Mouse (Mus musculus) embryonic facial prominence, embryonic 15.5 days (tissue): ENCODE data around the gene Kcnq5. TPM values are rescaled to one million over a fixed set of nuclear protein-coding genes. Genes with fewer than 3 reads are reported as not detected.
"Not testable (repeated sequence)": the region's sequence is repeated elsewhere in the genome, so short reads cannot be mapped to it uniquely, and the experiment has no call there.

Experiments
- ATAC-seq: fragments of 200-750 bp; cut with Nextera tagmentation; 2 replicates; pipeline ENCODE4 v1.8.0; 2017; ENCODE audit warnings: low read depth, moderate TSS enrichment; ENCODE audit not compliant: insufficient number of reproducible peaks, low FRiP score, low TSS enrichment
- H3K27ac ChIP-seq: fragments of 300-500 bp; sonication (generic); replicated peaks from 2 replicates; pipeline ENCODE4 v1.5.1; 2015; ENCODE audit warnings: mild to moderate bottlenecking, inconsistent platforms
- H3K27me3 ChIP-seq: fragments of 300-500 bp; sonication (generic); 2 replicates; pipeline ENCODE4 v1.6.1; 2015; ENCODE audit warnings: inconsistent platforms
- H3K36me3 ChIP-seq: fragments of 300-500 bp; sonication (generic); 2 replicates; pipeline ENCODE4 v1.6.1; 2015; ENCODE audit warnings: mild to moderate bottlenecking, inconsistent platforms
- H3K4me1 ChIP-seq: fragments of 300-500 bp; sonication (generic); 2 replicates; pipeline ENCODE4 v1.6.1; 2015; ENCODE audit warnings: inconsistent platforms
- H3K4me2 ChIP-seq: fragments of 300-500 bp; sonication (generic); replicated peaks from 2 replicates; pipeline ENCODE4 v1.6.1; 2015; ENCODE audit warnings: mild to moderate bottlenecking, inconsistent platforms
- H3K4me3 ChIP-seq: fragments of 300-500 bp; sonication (generic); replicated peaks from 2 replicates; pipeline ENCODE4 v1.5.1; 2015; ENCODE audit warnings: mild to moderate bottlenecking, inconsistent platforms
- H3K9ac ChIP-seq: fragments of 300-500 bp; sonication (generic); 2 replicates; pipeline ENCODE4 v1.6.1; 2015; ENCODE audit warnings: inconsistent platforms
- H3K9me3 ChIP-seq: fragments of 300-500 bp; sonication (generic); replicated peaks from 2 replicates; pipeline ENCODE4 v1.6.1; 2016; ENCODE audit warnings: inconsistent platforms
- WGBS: fragments of 180-500 bp; shearing (Covaris S2); methylation state at CpG from one replicate; pipeline ENCODE4 v1.1.7; 2015; 5-methylcytosine and 5-hydroxymethylcytosine counted together
- polyA plus RNA-seq: library from polyadenylated mRNA; unstranded; fragments of >200 nt; fragmentation: Nextera tagmentation; extraction: Ambion mirVana; gene quantifications from 2 replicates; pipeline ENCODE4 v1.2.1, GENCODE M21; 2015

Kcnq5 gene
- polyA plus RNA-seq, 1 experiment from 2014 or later: 1.8 TPM

DNA sequence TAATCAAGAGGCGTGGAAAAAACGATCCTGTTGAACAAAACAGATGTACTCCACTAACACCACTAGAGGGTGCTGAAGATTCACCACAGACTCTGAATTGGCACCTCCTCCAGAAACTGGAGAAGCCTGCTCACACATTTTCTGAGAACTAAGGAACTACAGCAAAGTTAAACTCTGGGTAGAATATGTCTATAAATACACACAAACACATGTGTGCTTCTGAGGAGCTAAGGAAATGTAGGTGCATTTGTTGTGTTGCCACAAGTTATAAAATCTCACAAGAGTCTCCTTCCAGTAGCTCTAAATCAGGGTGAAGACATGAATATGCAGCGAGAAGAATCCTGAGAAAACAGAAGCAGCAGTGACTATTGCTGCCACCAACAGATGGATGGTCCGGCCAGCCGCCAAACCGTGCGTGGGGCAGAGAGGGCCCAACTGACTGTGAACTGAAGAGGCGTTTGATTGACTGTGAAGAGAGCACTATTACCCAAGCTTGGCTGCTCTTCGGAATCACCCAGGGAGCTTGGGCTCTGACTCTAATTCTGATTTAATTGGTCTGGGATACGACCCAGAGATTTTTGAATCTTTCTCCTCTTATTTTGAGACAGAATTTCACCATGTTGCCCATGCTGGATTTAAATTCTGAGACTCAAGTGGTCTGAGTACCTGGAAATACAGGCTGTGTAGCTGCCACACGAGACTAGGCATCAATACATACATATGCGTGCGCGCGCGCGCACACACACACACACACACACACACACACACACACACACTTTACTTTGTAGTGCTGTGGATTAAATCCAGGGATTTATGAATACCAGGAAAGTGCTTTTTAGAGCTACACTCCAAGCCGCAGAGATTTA, 550.2 kb downstream of the Kcnq5 start:
- WGBS: 50% methylated on average over 18 of the region's 18 CpGs
- Histone ChIP-seq H3K4me1 (peaks cover 7% of the 10 kb centered on the region; the same call in 1 of the 2 replicates), H3K36me3 (no peaks in the 10 kb centered on the region), H3K27me3 (no peaks in the 10 kb centered on the region), H3K9me3 (no peaks in the 10 kb centered on the region), H3K4me2 (0 out of 2 replicates have a peak overlapping the region, but pooled peaks have one; percentile 15), H3K27ac (no peak overlapping the region), H3K9ac (no peak overlapping the region), H3K4me3 (no peak overlapping the region)
- no peak for ATAC-seq

DNA sequence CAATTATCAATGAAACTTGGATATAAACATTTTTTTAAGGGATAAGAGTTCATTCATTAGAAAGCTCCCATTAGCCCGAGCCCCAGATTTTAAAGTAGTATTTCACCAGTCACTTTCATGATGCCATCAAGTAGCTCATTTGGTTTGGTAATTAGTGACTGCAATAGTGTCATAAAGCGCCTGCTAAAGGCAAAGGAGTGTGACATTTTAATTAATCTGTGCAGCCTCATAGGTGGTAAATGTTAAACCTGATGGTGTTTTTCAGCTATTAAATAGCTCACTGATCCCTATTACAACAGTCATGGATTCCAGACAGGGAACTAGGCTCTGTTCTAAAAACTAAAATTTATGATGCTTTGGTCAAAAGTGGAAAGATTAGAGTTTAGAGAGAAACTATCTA, 554.5 kb downstream of the Kcnq5 start:
- WGBS: 76% methylated on average over 2 of the region's 2 CpGs
- Histone ChIP-seq H3K27me3 (no peaks in the 10 kb centered on the region), H3K4me1 (peaks cover 7% of the 10 kb centered on the region; the same call in 1 of the 2 replicates), H3K4me3 (no peak overlapping the region), H3K4me2 (no peak overlapping the region), H3K36me3 (no peaks in the 10 kb centered on the region), H3K9ac (no peak overlapping the region), H3K27ac (no peak overlapping the region), H3K9me3 (no peaks in the 10 kb centered on the region)
- no peak for ATAC-seq

DNA sequence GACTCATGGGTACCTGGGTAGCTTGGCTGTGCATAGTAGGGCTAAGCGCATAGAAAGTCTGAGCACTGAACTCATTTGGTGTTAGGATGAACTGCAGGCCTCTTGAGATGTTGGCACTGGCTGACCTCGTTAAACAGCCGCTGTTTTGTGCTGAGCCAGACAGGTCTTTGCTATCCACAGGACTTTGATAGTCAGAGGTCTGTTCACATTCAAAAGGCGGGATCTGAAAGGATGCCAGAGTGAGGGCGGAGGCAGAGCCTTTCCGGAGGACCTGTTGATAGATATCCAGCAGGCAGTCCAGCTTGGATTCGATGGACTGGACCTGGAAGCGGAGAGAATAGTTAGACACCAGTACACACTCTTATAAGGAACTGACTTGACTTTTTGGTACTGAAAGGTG, 558.9 kb downstream of the Kcnq5 start:
- ATAC-seq: no peak
- 83% methylated on average over 8 of the region's 8 CpGs for WGBS
- H3K27ac ChIP-seq: no peak overlapping the region

DNA sequence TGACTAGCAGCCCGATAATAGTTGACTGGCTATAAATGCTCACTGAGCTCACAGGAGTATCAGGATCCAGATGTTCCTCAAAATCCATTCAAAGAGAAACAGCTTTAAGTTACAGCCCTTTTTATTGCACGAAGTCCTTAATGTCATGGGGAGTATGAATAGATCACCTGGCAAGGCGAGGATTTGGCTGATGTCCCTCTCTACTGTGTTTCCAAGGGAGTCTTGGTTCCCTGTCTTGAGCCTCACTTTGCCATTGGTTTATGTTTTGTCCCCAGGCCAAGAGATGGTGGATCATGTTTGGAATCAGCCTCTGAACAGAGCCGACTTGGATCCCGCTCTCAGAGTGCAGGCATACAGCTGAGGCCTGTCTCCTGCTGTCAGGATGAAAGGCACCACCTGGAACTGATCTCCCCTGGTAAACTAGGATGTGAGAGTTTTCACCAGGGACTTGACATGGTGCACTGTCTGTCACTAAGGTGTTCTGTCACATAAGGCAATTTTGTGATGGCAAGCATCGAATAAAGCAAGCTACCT, 570.5 kb downstream of the Kcnq5 start:
- 67% methylated on average over 6 of the region's 6 CpGs for WGBS
- no peaks in the 10 kb centered on the region for H3K4me1 ChIP-seq
- H3K27ac ChIP-seq: no peak overlapping the region
- H3K4me2 ChIP-seq: no peak overlapping the region
- H3K9me3 ChIP-seq: no peaks in the 10 kb centered on the region
- ATAC-seq: no peak
- no peaks in the 10 kb centered on the region for H3K36me3 ChIP-seq
- no peak overlapping the region for H3K9ac ChIP-seq
- H3K4me3 ChIP-seq: no peak overlapping the region
- H3K27me3 ChIP-seq: no peaks in the 10 kb centered on the region

More for the DNA sequence above, 558.9 kb downstream of the Kcnq5 start:
- Histone ChIP-seq H3K4me2 (no peak overlapping the region), H3K4me1 (no peaks in the 10 kb centered on the region), H3K9me3 (no peaks in the 10 kb centered on the region), H3K9ac (no peak overlapping the region), H3K4me3 (no peak overlapping the region), H3K36me3 (no peaks in the 10 kb centered on the region), H3K27me3 (no peaks in the 10 kb centered on the region)

DNA sequence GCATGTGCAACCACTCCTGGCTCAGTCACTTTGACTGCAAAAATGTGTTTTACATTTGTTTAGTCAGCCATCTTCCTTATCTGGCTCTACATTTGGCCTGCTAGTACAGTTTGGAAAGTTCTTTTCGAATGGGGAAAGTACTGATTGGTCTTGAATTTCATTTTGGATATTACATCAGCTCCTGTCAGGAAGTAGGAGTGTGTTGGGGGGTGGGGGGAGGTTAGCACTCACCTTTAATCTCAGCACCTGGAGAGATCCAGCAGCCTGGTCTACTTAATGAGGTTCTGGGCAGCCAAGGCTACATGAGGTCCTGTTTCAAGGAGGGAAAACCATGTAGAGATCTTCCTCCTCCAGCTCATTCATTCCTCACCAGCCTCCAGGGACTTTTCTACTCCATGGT, 578.5 kb downstream of the Kcnq5 start, which contains the start of gene Khdc1b:
Khdc1b (plus strand) TSS at position 301 of the 400 bp plus-strand sequence.
- no peaks in the 10 kb centered on the region for H3K27me3 ChIP-seq
- no peak for ATAC-seq
- H3K36me3 ChIP-seq: no peaks in the 10 kb centered on the region
- H3K27ac ChIP-seq: no peak within 1 kb of the TSS
- H3K4me2 ChIP-seq: no peak within 1 kb of the TSS
- WGBS: 79% methylated on average over 1 of the region's 1 CpGs
- no peaks in the 10 kb centered on the region for H3K4me1 ChIP-seq
- no peak within 1 kb of the TSS for H3K4me3 ChIP-seq
- H3K9ac ChIP-seq: no peak within 1 kb of the TSS
- H3K9me3 ChIP-seq: no peaks in the 10 kb centered on the region

DNA sequence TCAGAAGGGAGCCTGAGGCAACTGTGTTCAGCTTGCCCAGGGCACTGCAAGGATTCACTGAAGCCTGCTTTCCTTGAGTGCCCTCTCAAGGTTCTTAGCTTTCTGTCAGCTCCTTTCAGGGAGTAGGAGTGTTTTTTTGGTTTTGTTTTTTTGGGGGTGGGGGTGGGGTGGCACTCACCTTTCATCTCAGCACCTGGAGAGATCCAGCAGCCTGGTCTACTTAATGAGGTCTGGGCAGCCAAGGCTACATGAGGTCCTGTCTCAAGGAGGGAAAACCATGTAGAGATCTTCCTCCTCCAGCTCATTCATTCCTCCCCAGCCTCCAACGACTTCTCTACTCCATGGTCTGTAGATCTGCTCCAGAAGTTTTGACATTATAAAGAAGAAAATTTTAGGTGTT, 593.7 kb downstream of the Kcnq5 start, which contains the start of gene Khdc1c:
Khdc1c (plus strand) TSS at position 301 of the 400 bp plus-strand sequence.
- not testable (repeated sequence) for H3K4me1 ChIP-seq, H3K4me3 ChIP-seq, H3K9me3 ChIP-seq, H3K27ac ChIP-seq, H3K4me2 ChIP-seq, ATAC-seq, H3K9ac ChIP-seq, H3K36me3 ChIP-seq, H3K27me3 ChIP-seq
- WGBS: 62% methylated on average over 1 of the region's 1 CpGs

DNA sequence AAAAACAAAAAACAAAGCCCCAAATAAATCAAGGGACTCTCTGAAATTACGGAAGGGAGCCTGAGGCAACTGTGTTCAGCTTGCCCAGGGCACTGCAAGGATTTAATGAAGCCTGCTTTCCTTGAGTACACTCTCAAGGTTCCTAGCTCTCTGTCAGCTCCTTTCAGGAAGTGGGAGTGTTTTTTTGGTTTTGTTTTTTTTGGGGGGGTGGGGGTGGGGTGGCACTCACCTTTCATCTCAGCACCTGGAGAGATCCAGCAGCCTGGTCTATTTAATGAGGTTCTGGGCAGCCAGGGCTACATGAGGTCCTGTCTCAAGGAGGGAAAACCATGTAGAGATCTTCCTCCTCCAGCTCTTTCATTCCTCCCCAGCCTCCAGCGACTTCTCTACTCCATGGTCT, 612.4 kb downstream of the Kcnq5 start, which contains the start of gene Khdc1a:
Khdc1a (plus strand) TSS at position 301 of the 400 bp plus-strand sequence.
- no peaks in the 10 kb centered on the region for H3K4me1 ChIP-seq
- no peak within 1 kb of the TSS for H3K4me2 ChIP-seq
- no peak within 1 kb of the TSS for H3K4me3 ChIP-seq
- ATAC-seq: no peak
- no peaks in the 10 kb centered on the region for H3K27me3 ChIP-seq
- H3K9me3 ChIP-seq: no peaks in the 10 kb centered on the region
- 76% methylated on average over 2 of the region's 2 CpGs for WGBS
- no peaks in the 10 kb centered on the region for H3K36me3 ChIP-seq
- H3K27ac ChIP-seq: no peak within 1 kb of the TSS
- H3K9ac ChIP-seq: no peak within 1 kb of the TSS
